Mouse (Mus musculus) spleen, postnatal 36 days (tissue): Measurements from ENCODE around the gene Gtf3c6.

Experiments used
- DNase-seq, 2 experiments: peaks; one replicate each; pipeline ENCODE4 v3.0.0; 2022; ENCODE audit warnings: low spot score in 2 of 2, mixed read lengths in 1 of 2

Gene Gtf3c6

DNA sequence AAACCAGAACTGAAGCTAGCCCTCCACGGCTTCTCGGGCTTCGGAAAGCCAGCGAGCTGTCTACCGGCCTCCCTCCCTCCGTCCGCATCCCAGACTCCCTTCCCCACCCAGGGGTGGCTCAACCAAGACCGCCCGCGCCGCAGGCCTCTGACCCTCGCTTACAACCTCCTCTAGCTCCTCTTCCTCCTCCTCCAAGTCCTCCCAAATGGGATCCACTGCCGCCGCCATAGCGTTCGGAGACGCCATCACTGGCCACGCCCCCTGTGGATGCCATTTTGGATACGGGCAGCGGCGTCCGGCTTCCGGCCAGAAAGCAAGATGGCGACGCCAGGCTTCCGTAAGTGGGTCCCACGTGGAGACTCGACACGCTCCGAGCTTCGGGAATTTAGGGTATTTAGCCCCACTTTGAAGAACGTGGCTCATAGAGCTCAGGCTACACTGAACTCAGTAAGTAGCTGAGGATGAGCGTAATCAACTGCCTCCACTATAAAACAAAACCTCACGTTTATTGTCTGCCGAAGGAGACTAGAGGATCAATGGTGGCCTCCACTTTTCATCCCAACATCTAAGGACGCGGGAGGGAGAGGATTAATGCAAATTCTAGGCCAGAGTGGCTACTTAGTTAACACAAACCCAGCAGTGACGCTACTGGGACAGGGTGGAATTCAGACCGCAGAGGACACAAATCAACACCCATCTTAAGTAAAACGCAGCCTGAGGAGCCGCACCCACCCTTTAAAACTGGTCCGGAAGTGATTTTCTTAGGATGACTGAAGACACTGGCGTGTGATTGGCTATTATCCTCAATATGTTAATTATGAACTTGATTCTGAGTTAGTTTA, at the start of gene Gtf3c6:
Gene Gtf3c6 (minus strand): TSS at position 695 of the 842 bp plus-strand sequence.
- DNase-seq = peak; percentile 88 to 92

DNA sequence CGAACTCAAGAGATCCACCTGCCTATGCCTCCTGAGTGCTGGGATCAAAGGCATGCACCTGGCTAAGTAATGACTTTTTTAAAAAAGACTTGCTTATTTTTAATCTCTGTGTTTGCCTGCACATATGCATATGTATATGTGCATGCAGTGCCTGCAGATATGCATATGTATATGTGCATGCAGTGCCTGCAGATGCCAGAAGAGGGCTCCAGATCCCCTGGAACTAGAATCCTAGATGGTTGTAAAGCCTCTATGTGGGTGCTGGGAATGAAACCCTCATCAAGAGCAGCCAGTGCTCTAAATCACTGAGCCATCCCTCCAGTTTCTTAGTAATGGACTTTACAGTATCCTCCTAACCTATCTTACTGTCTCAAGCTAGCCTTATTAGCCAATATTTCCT, 48.1 kb upstream of the Gtf3c6 start:
- no peak for DNase-seq

DNA sequence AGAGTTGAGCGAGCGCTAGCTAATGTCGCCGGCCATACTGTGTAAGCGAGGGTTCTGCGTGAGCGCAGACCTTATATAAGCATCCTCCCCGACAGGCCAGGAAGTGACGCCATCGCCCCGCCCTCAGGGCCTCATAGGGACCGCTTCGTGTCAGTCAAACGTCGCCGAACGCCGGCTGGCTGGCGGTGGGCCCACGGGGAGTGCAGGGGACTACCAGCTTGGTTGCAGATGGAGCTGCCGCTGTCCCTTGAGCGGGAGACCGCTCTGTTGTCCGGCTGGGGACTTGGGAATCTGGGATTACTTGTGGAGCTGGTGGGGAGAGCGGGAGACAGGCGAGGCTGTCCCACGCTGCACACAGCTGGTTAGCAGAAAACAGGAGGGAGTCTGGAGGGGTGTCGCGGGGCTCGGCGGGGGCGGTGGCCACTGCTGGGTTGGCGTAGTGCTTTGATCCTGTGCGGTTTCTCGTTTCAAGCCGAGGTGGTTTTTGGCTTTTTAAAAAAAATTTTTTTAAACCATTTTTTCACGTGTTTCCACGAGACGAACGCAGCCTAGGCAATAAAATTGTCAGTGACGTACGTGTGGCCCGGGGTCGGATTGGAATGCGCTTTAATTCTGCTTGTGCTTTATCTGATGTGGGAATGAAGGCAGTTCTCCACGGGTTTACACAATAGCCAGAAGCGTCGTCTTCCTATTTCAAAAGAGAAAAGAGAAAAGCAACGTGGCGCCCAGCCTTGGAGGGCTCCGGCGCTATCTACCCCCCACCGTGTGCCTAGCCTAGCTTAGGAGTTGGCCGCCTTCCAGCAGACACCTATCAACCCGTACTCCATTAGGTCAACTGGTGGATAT, 44.5 kb upstream of the Gtf3c6 start, which contains the start of gene Amd1:
Gene Amd1 (minus strand): TSS at position 47 of the 846 bp plus-strand sequence.
- DNase-seq = peak; percentile 99

DNA sequence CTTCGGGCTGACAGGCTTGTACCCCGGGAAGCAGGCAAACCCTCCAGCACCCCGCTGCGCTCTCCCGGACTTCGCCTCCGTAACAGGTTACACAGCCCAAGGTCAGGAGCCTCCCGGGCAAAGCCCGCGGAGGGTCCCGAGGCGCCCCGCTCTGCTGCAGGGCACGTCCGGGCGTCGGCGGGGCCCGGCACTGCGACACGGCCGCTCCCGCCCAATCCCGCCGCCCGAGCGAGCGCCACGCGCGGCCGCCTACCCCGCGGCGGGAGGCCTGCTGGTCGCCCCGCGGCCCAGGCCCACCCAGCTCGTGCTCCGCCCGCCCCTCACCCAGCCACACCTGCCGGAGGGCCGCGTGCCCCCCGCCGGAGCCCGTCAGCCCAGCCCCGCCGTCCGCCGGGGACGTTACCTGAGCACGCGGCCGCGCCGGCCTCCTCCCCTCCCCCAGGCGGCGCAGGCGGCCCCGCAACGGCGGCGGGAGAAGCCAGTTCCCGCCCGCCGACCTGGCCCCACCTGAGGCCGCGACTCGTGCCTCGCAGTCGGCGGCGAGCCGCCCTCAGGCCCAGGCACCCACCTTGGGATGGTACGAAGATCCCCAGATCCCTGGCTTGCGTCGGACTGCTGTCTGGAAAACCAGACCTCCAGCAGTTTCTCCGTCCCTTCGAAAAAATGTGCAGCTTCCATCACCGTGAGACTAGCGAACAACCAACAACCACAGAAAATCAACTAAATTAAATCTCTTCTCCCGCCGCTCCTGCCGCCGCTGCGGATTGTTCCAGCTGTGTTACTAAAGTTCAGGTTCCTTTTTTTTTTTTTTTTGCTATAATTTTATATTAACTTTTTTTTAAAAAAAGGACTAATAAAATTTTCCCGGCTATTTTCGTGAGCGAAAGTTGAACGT, 43.5 kb upstream of the Gtf3c6 start:
- peak; percentile 33 to 43 for DNase-seq

DNA sequence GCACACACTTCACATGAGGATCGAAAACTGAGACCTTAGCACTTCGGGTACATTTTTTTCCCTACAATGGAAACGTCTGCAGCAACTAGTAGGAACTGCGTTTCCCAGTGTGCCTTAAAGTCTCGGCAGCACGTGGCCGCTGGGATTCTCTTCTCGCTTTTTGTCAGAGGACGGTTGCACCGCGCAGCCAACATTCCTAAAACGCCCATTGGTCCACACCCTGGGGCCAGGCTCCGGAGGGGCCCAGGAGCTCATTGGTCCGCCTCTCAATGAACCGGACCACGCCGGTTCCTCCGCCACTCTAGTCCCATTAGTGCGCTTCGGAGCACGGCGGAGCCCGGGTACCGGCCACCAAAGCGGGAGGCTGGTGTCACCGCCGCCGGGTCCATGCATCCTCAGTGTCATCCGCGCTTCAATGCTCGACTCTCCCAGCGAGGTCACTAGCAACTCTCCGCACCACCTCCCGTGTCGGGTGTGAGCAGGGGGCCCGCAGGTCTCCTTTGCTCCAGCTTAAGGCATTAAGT, 42.8 kb upstream of the Gtf3c6 start:
- peak; percentile 60 to 75 for DNase-seq

DNA sequence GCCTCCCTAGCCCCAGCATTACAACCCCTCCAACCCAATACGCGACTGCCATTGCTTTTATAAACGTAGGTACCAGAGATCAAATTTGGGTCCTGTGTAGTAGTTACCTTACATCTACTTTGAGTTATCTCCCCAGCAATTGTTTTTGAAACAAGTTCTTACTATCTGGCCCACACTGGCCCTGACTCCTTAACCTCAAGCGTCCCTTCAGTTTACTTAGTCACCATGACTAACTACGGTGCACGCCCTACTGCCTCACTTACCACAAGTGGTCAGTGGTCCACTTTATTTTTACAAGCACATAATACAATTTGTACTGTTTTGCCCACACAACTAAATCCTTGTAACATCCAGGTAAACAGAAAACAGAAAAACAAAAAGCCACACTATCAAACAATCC, 34.7 kb upstream of the Gtf3c6 start:
- no peak for DNase-seq

DNA sequence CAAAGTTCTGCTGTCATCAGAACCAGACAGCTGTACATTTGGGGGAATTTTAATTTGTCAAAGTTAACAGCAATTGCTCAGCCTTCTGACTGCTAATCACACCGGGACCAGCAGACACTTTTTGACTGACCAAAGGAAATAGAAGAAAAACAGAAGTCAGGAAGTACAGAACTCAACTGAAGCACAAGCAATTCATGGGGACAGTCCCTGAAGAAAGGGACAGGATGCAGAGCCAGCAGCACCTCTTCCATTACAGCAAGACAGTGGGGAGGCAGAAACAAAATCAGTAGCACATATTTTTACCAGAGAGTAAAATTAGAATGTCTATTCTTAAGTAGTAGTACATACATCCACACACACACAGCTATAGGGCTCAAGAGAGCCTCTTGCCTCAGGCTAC, 28.9 kb upstream of the Gtf3c6 start:
- DNase-seq = no peak

DNA sequence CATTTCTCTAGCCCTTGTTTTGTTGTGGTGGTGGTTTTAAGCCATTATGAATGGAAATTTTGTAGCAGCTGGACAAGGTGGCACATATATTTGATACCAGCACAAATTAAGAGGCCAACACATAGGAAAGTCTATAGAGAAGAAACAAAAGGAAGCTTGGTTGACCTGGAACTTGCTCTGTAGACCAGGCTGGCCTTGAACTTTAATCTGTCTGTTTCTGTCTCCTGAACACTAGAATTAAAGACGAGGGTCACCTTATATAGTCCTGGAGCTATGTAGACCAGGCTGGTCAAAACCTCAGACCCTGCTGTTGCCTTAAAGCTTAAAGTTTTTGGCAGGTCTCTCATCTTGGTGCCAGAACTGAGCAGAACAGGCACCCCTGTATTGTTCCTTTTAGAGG, 27.7 kb upstream of the Gtf3c6 start:
- no peak for DNase-seq

DNA sequence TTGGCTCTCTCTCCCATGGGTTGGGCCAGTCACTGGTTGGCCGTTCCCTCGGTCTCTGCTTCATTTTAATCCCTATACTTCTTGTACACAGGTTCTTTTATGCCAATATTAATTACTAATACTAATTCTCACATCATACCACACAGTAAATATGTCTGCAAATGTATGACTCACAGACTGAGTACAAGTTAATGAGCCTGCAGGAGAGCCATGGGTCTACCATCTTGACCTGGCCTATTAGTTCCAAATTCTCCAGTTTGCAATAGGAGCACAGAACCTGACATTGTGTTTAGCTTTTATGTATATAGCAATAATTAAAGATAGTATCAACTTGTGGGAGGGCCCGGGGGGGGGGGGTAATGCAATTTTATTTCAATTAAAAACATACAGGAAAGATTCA, 27.1 kb upstream of the Gtf3c6 start:
- no peak for DNase-seq

DNA sequence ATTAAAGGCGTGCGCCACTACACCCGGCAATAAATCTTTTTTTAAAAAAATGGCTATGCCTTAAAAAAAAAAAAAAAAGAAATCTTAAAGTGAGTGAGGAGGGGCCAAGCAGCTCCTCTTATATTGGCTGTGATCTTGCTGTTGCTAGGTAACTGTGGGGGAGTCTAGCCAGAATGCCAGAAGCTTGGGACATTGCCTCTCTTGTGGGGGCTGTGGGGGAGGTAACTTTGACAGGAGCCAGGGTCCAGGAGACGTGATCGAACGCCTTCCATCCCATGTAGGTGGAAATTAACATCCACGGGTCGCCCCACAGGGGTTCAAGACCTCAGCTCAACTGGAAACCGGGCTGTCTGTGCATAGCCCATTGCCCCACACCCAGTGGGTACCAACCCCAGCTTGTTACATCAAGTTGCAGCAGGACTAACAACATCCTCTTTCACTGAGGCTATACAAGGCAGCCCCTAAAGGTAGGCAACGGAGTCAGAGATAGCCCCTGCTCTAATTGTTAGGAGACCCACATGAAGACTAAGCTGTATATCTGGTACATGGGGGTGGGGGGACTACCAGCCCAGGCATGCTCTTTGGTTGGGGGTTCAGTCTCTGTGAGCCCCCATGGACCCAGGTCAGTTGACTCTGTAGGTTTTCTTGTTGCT, 26.4 kb upstream of the Gtf3c6 start:
- DNase-seq = no peak

DNA sequence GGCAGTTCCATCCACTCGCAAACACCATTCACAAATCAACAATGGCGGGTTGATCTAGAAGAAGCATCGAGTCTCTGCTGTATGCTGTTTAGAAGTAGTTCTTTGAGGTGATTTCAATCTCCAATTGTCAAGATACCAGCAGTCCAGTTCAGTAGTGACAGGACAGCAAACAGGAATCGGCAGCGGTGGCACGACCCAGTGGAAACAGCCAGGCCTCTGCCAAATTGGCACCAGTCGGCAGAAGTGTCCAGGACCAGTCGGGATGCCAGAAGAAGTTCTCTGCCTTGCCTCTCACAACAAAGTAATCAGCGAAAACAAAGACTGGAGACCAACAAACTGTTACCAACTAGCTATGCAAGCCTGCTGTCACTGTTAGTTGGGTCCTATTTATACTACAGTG, 25.7 kb upstream of the Gtf3c6 start:
- no peak for DNase-seq

DNA sequence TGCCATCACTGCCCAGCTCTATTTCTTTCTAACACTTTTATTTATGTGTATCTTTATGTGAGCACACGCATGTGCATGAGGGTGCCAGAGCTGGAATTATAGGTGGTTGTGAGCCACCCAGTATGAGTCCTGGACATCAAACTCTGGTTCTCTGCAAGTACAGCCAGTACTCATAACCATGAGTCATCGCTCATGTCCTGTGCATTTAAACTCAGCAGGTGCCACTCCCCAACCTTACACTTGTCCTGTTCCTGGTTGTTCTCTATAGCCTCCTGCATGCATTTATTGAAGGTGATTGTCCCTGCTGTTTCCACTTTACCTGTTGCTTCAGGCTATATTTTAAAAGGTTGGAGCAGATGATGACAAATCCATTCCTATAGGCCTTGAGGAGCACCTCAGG, 23.7 kb upstream of the Gtf3c6 start:
- DNase-seq = no peak

DNA sequence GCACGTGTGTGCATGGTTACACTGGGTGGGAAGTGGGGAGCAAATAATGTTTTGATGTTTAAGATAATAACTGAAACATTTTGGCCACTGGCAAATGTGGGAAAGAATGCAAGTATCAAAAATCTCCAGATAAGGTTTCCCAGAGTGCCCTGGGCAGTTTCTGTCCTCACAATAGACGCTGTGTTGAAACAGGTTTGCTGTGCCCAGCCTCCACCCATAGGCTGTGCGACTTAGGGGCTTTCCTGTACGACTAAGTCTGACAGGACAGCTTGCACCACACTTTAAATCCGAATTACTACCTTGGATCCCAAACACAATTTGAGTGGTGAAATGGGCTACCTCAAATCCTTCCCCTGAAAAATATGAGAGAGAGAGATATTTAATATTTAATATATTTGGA, 20.4 kb upstream of the Gtf3c6 start:
- DNase-seq = no peak

DNA sequence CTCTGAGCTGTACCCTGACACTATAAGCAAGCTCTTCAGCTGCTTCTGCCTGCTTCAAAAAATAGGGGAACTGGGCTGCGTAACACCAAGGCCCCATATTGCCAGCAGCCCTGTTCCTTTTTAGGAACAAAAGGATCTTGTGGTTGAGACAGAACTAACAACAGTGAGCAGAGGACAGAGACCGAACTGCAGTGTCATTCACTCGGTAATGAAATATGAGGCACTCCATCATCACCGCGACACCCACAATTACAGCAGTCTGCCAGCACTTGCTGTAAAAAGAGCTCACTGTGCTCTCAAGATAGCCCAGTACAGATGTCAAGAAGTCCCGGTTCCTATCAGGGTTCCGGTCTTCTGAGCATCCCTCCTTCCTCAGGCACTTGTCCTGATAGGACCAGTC, 18.1 kb upstream of the Gtf3c6 start:
- peak in 1 of 2 experiments; percentile 19 for DNase-seq

DNA sequence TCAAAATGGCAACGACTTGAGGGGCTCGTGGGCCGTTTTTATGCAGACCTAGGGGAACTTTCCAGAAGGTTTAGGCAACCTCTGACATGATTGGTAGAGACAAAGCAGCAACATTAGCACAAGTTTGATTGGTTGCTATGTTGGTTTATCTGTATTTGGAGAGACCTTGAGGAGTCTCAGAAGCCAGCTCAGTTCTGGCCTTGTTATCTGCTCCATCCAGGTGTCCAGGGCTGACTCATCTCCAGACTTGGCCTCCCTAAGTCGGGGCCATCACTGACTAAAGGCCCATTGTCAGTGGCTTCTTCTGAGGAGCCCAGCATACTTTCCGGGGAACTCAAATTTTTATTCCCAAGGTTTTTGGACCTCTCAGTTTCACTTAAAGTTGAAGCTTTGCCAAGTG, 16.0 kb upstream of the Gtf3c6 start:
- DNase-seq = peak in 1 of 2 experiments; percentile 7

DNA sequence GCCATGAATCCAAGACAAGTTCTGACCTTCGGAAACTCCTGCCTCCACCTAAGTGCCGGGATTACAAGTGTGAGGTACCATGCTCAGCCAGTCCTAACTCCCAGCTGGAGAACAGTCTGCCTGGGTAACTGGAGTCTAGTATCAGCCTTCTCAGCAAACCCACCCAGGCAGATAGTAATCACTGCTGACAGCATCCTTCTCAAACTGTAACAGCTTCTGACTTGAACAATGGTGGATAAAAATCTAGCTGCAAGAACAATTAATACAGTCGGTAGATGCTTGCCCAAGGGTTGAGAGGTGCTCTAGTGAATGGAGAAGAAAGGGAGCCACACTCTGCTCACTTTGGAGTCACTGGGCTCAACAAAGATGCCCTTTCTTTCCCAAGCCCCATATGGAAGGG, 13.3 kb upstream of the Gtf3c6 start:
- DNase-seq = no peak

DNA sequence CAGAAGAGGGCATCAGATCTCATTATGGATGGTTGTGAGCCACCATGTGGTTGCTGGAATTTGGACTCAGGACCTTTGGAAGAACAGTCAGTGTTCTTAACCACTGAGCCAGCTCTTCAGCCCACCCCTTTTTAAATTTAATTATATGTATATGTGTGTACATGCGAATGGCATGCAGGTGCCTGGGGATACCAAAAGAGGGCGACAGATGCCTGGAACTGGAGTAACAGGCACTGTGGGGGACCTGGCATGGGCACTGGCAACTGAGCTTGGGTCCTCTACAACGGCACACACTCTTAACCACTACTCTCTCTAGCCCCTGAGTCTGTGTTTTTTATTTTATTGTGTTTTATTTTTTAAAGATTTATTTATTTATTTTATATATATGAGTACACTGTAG, 7.0 kb upstream of the Gtf3c6 start:
- DNase-seq = no peak

DNA sequence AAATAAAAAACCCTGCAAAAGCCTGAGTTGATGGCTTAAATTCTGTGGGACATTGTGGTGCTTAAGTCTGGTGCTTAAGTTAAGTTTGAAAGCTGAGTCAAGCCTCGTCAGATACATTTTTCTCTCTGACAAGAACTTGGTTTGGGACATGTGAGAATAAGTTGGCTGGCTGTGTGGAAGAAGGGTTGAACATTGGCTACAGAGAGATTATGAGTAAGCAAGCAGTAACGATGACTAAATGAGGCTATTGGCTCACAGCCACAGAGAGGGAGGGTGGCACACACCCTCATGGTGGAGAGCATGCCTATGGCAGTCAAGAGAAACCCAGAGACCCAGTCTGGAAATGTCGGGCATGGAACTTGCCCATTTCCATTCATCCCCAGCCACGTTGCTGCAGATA, 5.8 kb upstream of the Gtf3c6 start:
- DNase-seq = no peak

DNA sequence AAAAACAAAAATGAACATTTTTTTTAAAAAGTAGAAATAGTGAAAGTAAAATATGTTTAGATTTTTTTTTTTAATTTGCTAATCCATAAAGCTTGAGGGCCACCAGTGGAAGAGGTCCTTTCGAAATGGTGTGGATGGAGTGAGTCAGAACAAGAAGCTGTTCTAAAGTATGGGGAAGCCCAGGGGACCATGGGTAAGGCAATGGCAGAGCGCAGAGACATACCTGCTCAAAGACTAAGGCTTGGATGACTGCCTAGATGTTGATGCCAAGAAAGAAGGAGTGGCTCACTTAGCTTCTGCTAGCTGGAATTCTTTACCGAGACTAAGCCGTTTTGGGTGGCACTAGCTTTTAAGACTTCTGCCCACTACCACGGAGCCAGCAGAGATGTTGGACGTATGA, 4.3 kb upstream of the Gtf3c6 start:
- no peak for DNase-seq

DNA sequence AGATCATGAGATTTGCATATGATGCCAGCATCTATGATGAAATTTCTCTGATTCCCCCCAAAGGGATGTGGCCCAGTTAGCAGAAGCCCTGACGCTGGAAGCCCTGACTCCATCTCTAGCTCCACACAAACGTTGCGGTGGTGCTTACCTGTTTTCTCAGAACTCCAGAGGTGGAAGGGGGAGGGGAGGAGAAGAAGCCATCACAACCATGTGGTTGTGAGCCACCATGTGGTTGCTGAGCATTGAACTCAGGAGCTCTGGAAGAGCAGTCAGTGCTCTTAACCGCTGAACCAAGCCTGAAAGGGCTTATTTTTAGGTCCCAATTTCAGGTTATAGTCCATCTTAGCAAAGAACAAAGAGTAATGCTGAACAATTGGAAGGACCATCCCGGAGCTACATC, 2.4 kb upstream of the Gtf3c6 start:
- DNase-seq = no peak

DNA sequence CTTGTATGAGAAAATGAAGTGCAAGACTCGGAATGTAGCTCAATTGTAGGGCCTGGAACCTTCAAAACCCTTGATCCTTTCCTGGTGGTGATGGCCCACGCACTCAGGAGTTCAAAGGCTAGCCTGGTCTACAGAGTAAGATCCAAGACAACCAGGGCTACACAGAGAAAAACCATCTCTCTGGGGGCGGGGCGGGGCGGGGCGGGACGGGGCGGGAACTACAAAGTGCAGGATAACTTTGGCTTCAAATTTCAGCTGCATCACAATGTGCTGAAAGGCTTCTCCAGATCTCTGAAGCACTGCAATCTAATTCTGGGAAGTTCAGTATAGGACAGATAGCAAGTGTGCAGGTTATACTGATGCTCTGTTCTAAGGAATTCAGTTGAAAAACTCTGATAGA, 1.6 kb upstream of the Gtf3c6 start:
- no peak for DNase-seq
